Mouse (Mus musculus) leukemia stem cell, adult 10-12 weeks (primary cell): ENCODE data around the gene Lrrc2. TPM values are rescaled to one million over a fixed set of nuclear protein-coding genes. Genes with fewer than 3 reads are reported as not detected.

Source experiments
- polyA plus RNA-seq: library from polyadenylated mRNA; stranded (reverse); fragments of >175 nt; gene quantifications from 2 replicates; pipeline ENCODE4 v1.2.3, GENCODE M21; 2012; ENCODE audit warnings: low replicate concordance

Gene Lrrc2
- not detected in 2 replicates for polyA plus RNA-seq

GRCm38 (mm10) chr9:110951397-110951796, at the start of gene Lrrc2:
Gene Lrrc2, plus strand, starts transcription at chr9:110951545.

GRCm38 (mm10) chr9:110916786-110917185, 34.6 kb upstream of the Lrrc2 start, which contains the start of gene Fam240a:
Gene Fam240a, minus strand, starts transcription at chr9:110916861.

GRCm38 (mm10) chr9:110945926-110946325, 5.4 kb upstream of the Lrrc2 start, which contains the start of gene Tdgf1:
Gene Tdgf1, minus strand, starts transcription at chr9:110946158.

GRCm38 (mm10) chr9:110990204-110990603, 38.9 kb downstream of the Lrrc2 start, which contains the start of gene Rtp3:
Gene Rtp3, minus strand, starts transcription at chr9:110990583.

GRCm38 (mm10) chr9:111019022-111019421, 67.7 kb downstream of the Lrrc2 start, which contains the start of gene Ltf:
Gene Ltf, plus strand, starts transcription at chr9:111019271.

Other genes with a start within 250 kb of the Lrrc2 start
- not detected in 2 replicates for gene Myl3, start 209.7 kb upstream of the Lrrc2 start, polyA plus RNA-seq
- 0.52 TPM in 1 of 2 replicates, not detected in the other for gene Pth1r, start 204.4 kb upstream of the Lrrc2 start, polyA plus RNA-seq
- not detected in 2 replicates for gene Prss42, start 153.4 kb upstream of the Lrrc2 start, polyA plus RNA-seq
- 0.10 TPM in 1 of 2 replicates, not detected in the other for gene Prss44, start 137.6 kb upstream of the Lrrc2 start, polyA plus RNA-seq
- gene Prss43, start 124.9 kb upstream of the Lrrc2 start, polyA plus RNA-seq: not detected in 2 replicates
- not detected in 2 replicates for gene Prss45, start 117.0 kb upstream of the Lrrc2 start, polyA plus RNA-seq
- not detected in 2 replicates for gene Prss46, start 107.0 kb upstream of the Lrrc2 start, polyA plus RNA-seq
- 0.24 and 1.2 TPM in 2 replicates for gene Prss50, start 93.6 kb upstream of the Lrrc2 start, polyA plus RNA-seq
- gene Als2cl, start 71.7 kb upstream of the Lrrc2 start, polyA plus RNA-seq: 6.8 and 7.2 TPM in 2 replicates
- 0.10 and 0.41 TPM in 2 replicates for gene Tmie, start 71.4 kb upstream of the Lrrc2 start, polyA plus RNA-seq
- gene Fam240a, start 34.7 kb upstream of the Lrrc2 start, polyA plus RNA-seq: not detected in 2 replicates
- not detected in 2 replicates for gene Tdgf1, start 5.4 kb upstream of the Lrrc2 start, polyA plus RNA-seq
- gene Rtp3, start 39.0 kb downstream of the Lrrc2 start, polyA plus RNA-seq: not detected in 2 replicates
- gene Ltf, start 67.7 kb downstream of the Lrrc2 start, polyA plus RNA-seq: 0.74 and 4.2 TPM in 2 replicates
- gene Ccrl2, start 106.0 kb downstream of the Lrrc2 start, polyA plus RNA-seq: 0.28 and 2.0 TPM in 2 replicates
- gene Lrrfip2, start 166.0 kb downstream of the Lrrc2 start, polyA plus RNA-seq: 6.9 and 11.3 TPM in 2 replicates